Mouse (Mus musculus): ENCODE measurements around the gene Gm20388. TPM values are rescaled to one million over a fixed set of nuclear protein-coding genes. Genes with fewer than 3 reads are reported as not detected.

Gm20388 gene
- polyA plus RNA-seq, 1 experiment from 2014 or later: 5.5 TPM

GRCm38 (mm10) chr8:124265130-124265529, 4354.5 kb downstream of the Gm20388 start:
- no peak overlapping the region for H3K4me3 ChIP-seq
- 91% methylated on average over 2 of the region's 2 CpGs for WGBS
- peaks cover 29% of the 10 kb centered on the region for H3K4me1 ChIP-seq
- no peak overlapping the region for H3K27ac ChIP-seq
- ATAC-seq (ENCODE audit: borderline replicate concordance, extremely low read depth, low FRiP score, low TSS enrichment): no peak
- H3K9ac ChIP-seq: no peak overlapping the region
- H3K36me3 ChIP-seq: no peaks in the 10 kb centered on the region
- no peak overlapping the region for H3K4me2 ChIP-seq
- H3K9me3 ChIP-seq: no peaks in the 10 kb centered on the region
- peaks cover 5% of the 10 kb centered on the region; the same call in 1 of the 2 replicates for H3K27me3 ChIP-seq

- Histone ChIP-seq H3K36me3 (no peaks in the 10 kb centered on the region), H3K27ac (no peak overlapping the region), H3K4me2 (no peak overlapping the region), H3K9me3 (no peaks in the 10 kb centered on the region), H3K4me3 (no peak overlapping the region), H3K9ac (no peak overlapping the region), H3K4me1 (peaks cover 27% of the 10 kb centered on the region), H3K27me3 (peaks cover 5% of the 10 kb centered on the region; the same call in 1 of the 2 replicates)
- 62% methylated on average over 8 of the region's 8 CpGs for WGBS
- ATAC-seq (ENCODE audit: borderline replicate concordance, extremely low read depth, low FRiP score, low TSS enrichment): no peak
Observed at GRCm38 (mm10) chr8:124265798-124266197, 4355.2 kb downstream of the Gm20388 start.

- H3K4me2 ChIP-seq: no peak overlapping the region
- peaks cover 36% of the 10 kb centered on the region for H3K4me1 ChIP-seq
- H3K9ac ChIP-seq: no peak overlapping the region
- ATAC-seq (ENCODE audit: borderline replicate concordance, extremely low read depth, low FRiP score, low TSS enrichment): no peak
- H3K36me3 ChIP-seq: no peaks in the 10 kb centered on the region
- no peaks in the 10 kb centered on the region for H3K9me3 ChIP-seq
- 76% methylated on average over 4 of the region's 4 CpGs for WGBS
- H3K4me3 ChIP-seq: no peak overlapping the region
- H3K27ac ChIP-seq: no peak overlapping the region
- H3K27me3 ChIP-seq: peaks cover 5% of the 10 kb centered on the region; the same call in 1 of the 2 replicates
Observed at GRCm38 (mm10) chr8:124267206-124267605, 4356.6 kb downstream of the Gm20388 start.

- peak; percentile 96 for ATAC-seq (ENCODE audit: borderline replicate concordance, extremely low read depth, low FRiP score, low TSS enrichment)
- H3K4me3 ChIP-seq: no peak overlapping the region
- H3K9ac ChIP-seq: no peak overlapping the region
- peaks cover 5% of the 10 kb centered on the region; the same call in 1 of the 2 replicates for H3K27me3 ChIP-seq
- H3K36me3 ChIP-seq: no peaks in the 10 kb centered on the region
- H3K4me2 ChIP-seq: no peak overlapping the region
- WGBS: 37% methylated on average over 6 of the region's 6 CpGs
- no peaks in the 10 kb centered on the region for H3K9me3 ChIP-seq
- H3K4me1 ChIP-seq: peaks cover 33% of the 10 kb centered on the region
- H3K27ac ChIP-seq: peak overlapping the region; percentile 68
Observed at GRCm38 (mm10) chr8:124270504-124270903, 4359.9 kb downstream of the Gm20388 start.

GRCm38 (mm10) chr8:124270904-124271303, 4360.3 kb downstream of the Gm20388 start:
- peaks cover 33% of the 10 kb centered on the region for H3K4me1 ChIP-seq
- H3K27me3 ChIP-seq: peaks cover 5% of the 10 kb centered on the region; the same call in 1 of the 2 replicates
- no peak overlapping the region for H3K9ac ChIP-seq
- 46% methylated on average over 11 of the region's 11 CpGs for WGBS
- H3K9me3 ChIP-seq: no peaks in the 10 kb centered on the region
- no peak; the same call in 1 of the 2 replicates for ATAC-seq (ENCODE audit: borderline replicate concordance, extremely low read depth, low FRiP score, low TSS enrichment)
- no peaks in the 10 kb centered on the region for H3K36me3 ChIP-seq
- no peak overlapping the region for H3K4me3 ChIP-seq
- no peak overlapping the region for H3K4me2 ChIP-seq
- H3K27ac ChIP-seq: peak overlapping the region; percentile 48; the same call in 1 of the 2 replicates

GRCm38 (mm10) chr8:124271518-124271917, 4360.9 kb downstream of the Gm20388 start:
- no peaks in the 10 kb centered on the region for H3K36me3 ChIP-seq
- H3K4me1 ChIP-seq: peaks cover 33% of the 10 kb centered on the region
- no peak overlapping the region for H3K4me2 ChIP-seq
- H3K9me3 ChIP-seq: no peaks in the 10 kb centered on the region
- peaks cover 5% of the 10 kb centered on the region; the same call in 1 of the 2 replicates for H3K27me3 ChIP-seq
- no peak overlapping the region for H3K4me3 ChIP-seq
- WGBS: 67% methylated on average over 12 of the region's 12 CpGs
- H3K9ac ChIP-seq: no peak overlapping the region
- ATAC-seq (ENCODE audit: borderline replicate concordance, extremely low read depth, low FRiP score, low TSS enrichment): no peak
- no peak overlapping the region for H3K27ac ChIP-seq

- 59% methylated on average over 3 of the region's 3 CpGs for WGBS
- Histone ChIP-seq H3K36me3 (no peaks in the 10 kb centered on the region), H3K4me2 (no peak overlapping the region), H3K27me3 (no peaks in the 10 kb centered on the region), H3K9ac (no peak overlapping the region), H3K27ac (no peak overlapping the region), H3K4me1 (peaks cover 33% of the 10 kb centered on the region), H3K4me3 (no peak overlapping the region), H3K9me3 (no peaks in the 10 kb centered on the region)
- no peak for ATAC-seq (ENCODE audit: borderline replicate concordance, extremely low read depth, low FRiP score, low TSS enrichment)
Observed at GRCm38 (mm10) chr8:124272792-124273191, 4362.2 kb downstream of the Gm20388 start.

GRCm38 (mm10) chr8:124273606-124274218, 4363.1 kb downstream of the Gm20388 start:
- Histone ChIP-seq H3K27me3 (no peaks in the 10 kb centered on the region), H3K4me2 (no peak overlapping the region), H3K27ac (no peak overlapping the region), H3K4me1 (peaks cover 41% of the 10 kb centered on the region), H3K9ac (no peak overlapping the region), H3K36me3 (no peaks in the 10 kb centered on the region), H3K9me3 (no peaks in the 10 kb centered on the region), H3K4me3 (no peak overlapping the region)
- 56% methylated on average over 8 of the region's 8 CpGs for WGBS
- ATAC-seq (ENCODE audit: borderline replicate concordance, extremely low read depth, low FRiP score, low TSS enrichment): no peak

GRCm38 (mm10) chr8:124274441-124275120, 4363.9 kb downstream of the Gm20388 start:
- H3K4me3 ChIP-seq: no peak overlapping the region
- WGBS: 67% methylated on average over 10 of the region's 10 CpGs
- no peak for ATAC-seq (ENCODE audit: borderline replicate concordance, extremely low read depth, low FRiP score, low TSS enrichment)
- H3K9me3 ChIP-seq: no peaks in the 10 kb centered on the region
- no peak overlapping the region for H3K9ac ChIP-seq
- H3K4me2 ChIP-seq: no peak overlapping the region
- no peak overlapping the region for H3K27ac ChIP-seq
- peaks cover 45% of the 10 kb centered on the region for H3K4me1 ChIP-seq
- no peaks in the 10 kb centered on the region for H3K36me3 ChIP-seq
- H3K27me3 ChIP-seq: no peaks in the 10 kb centered on the region

GRCm38 (mm10) chr8:124275377-124276071, 4364.9 kb downstream of the Gm20388 start:
- no peak for ATAC-seq (ENCODE audit: borderline replicate concordance, extremely low read depth, low FRiP score, low TSS enrichment)
- WGBS: 92% methylated on average over 10 of the region's 10 CpGs
- Histone ChIP-seq H3K36me3 (no peaks in the 10 kb centered on the region), H3K9ac (no peak overlapping the region), H3K9me3 (no peaks in the 10 kb centered on the region), H3K4me3 (no peak overlapping the region), H3K4me1 (peaks cover 37% of the 10 kb centered on the region), H3K27ac (no peak overlapping the region), H3K4me2 (no peak overlapping the region), H3K27me3 (no peaks in the 10 kb centered on the region)

GRCm38 (mm10) chr8:124277951-124278910, 4367.6 kb downstream of the Gm20388 start:
- Histone ChIP-seq H3K4me2 (no peak overlapping the region), H3K27ac (no peak overlapping the region), H3K4me3 (no peak overlapping the region), H3K4me1 (peaks cover 28% of the 10 kb centered on the region), H3K27me3 (no peaks in the 10 kb centered on the region), H3K36me3 (no peaks in the 10 kb centered on the region), H3K9ac (no peak overlapping the region), H3K9me3 (no peaks in the 10 kb centered on the region)
- WGBS: 60% methylated on average over 24 of the region's 24 CpGs
- no peak for ATAC-seq (ENCODE audit: borderline replicate concordance, extremely low read depth, low FRiP score, low TSS enrichment)

All from lung, embryonic 15.5 days (tissue).